Mouse (Mus musculus): ENCODE results near the gene Ufm1. TPM values are rescaled to one million over a fixed set of nuclear protein-coding genes. Genes with fewer than 3 reads are reported as not detected.
A peak's percentile ranks its signal among the peaks of the same experiment; 100 is the strongest.

Gene Ufm1
- polyA plus RNA-seq (2021): 107 TPM

- no peak for TF ChIP-seq CTCF (IDR thresholded peaks at IDR 0.05)
- ATAC-seq (peak; percentile 99), DNase-seq (ENCODE audit: low read depth, low spot score) (peak; percentile 96)
- H3K27me3 ChIP-seq: peaks cover 12% of the 10 kb centered on the region
- ChIA-PET CTCF (interaction anchor here (1.3 kb wide), 2 partner anchors 9 to 20 kb away, joined by 4 read pairs; no protein-coding TSS in a partner anchor), POLR2A (no interaction called here)
- in situ Hi-C loops (cut with MboI; ENCODE audit: low pct_unique_long_range_greater_than_20kb): loop anchor here (10.0 kb wide), 1 partner anchor 831 kb away; the partner anchor contains the start of gene Supt20
These were observed at the start of gene Ufm1 for GRCm38 (mm10) chr3:53863383-53864220. Ufm1 (minus strand) TSS chr3:53863830.

GRCm38 (mm10) chr3:53890619-53891540, 27.2 kb upstream of the Ufm1 start:
- ChIA-PET POLR2A (interaction anchor here (0.9 kb wide), 1 partner anchor 22 kb away, joined by 3 read pairs; no protein-coding TSS in a partner anchor), CTCF (no interaction called here)
- TF ChIP-seq CTCF (IDR thresholded peaks at IDR 0.05): no peak
- peaks cover 37% of the 10 kb centered on the region for H3K27me3 ChIP-seq
- ATAC-seq: no peak
- in situ Hi-C loops (cut with MboI; ENCODE audit: low pct_unique_long_range_greater_than_20kb): no loop called here
- no peak for DNase-seq (ENCODE audit: low read depth, low spot score)

GRCm38 (mm10) chr3:53871596-53871995, 8.0 kb upstream of the Ufm1 start:
- ChIA-PET POLR2A (no interaction called here), CTCF (no interaction called here)
- TF ChIP-seq CTCF (IDR thresholded peaks at IDR 0.05): no peak
- peaks cover 64% of the 10 kb centered on the region for H3K27me3 ChIP-seq
- DNase-seq (ENCODE audit: low read depth, low spot score) (no peak), ATAC-seq (no peak)
- in situ Hi-C loops (cut with MboI; ENCODE audit: low pct_unique_long_range_greater_than_20kb): no loop called here

- ATAC-seq (no peak), DNase-seq (ENCODE audit: low read depth, low spot score) (no peak)
- ChIA-PET POLR2A (no interaction called here), CTCF (no interaction called here)
- in situ Hi-C loops (cut with MboI; ENCODE audit: low pct_unique_long_range_greater_than_20kb): no loop called here
- H3K27me3 ChIP-seq: peaks cover 61% of the 10 kb centered on the region
- no peak for TF ChIP-seq CTCF (IDR thresholded peaks at IDR 0.05)
These were observed 6.9 kb upstream of the Ufm1 start for GRCm38 (mm10) chr3:53870482-53870881.

GRCm38 (mm10) chr3:53869263-53869662, 5.6 kb upstream of the Ufm1 start:
- peaks cover 52% of the 10 kb centered on the region for H3K27me3 ChIP-seq
- DNase-seq (ENCODE audit: low read depth, low spot score) (no peak), ATAC-seq (no peak)
- POLR2A ChIA-PET: no interaction called here
- TF ChIP-seq CTCF (IDR thresholded peaks at IDR 0.05): no peak
- in situ Hi-C loops (cut with MboI; ENCODE audit: low pct_unique_long_range_greater_than_20kb): loop anchor here (10.0 kb wide), 1 partner anchor 826 kb away; the partner anchor contains the start of gene Supt20
- CTCF ChIA-PET: no interaction called here

- peaks cover 43% of the 10 kb centered on the region for H3K27me3 ChIP-seq
- ATAC-seq (no peak), DNase-seq (ENCODE audit: low read depth, low spot score) (no peak)
- ChIA-PET CTCF (no interaction called here), POLR2A (no interaction called here)
- in situ Hi-C loops (cut with MboI; ENCODE audit: low pct_unique_long_range_greater_than_20kb): loop anchor here (10.0 kb wide), 1 partner anchor 827 kb away; the partner anchor contains the start of gene Supt20
- TF ChIP-seq CTCF (IDR thresholded peaks at IDR 0.05): no peak
These were observed 4.6 kb upstream of the Ufm1 start for GRCm38 (mm10) chr3:53868212-53868611.

GRCm38 (mm10) chr3:53854831-53855230, 8.8 kb downstream of the Ufm1 start:
- no peak for TF ChIP-seq CTCF (IDR thresholded peaks at IDR 0.05)
- CTCF ChIA-PET: interaction anchor here (1.3 kb wide), 1 partner anchor 8 kb away, joined by 4 read pairs; no protein-coding TSS in a partner anchor
- no peaks in the 10 kb centered on the region for H3K27me3 ChIP-seq
- ATAC-seq: no peak
- in situ Hi-C loops (cut with MboI; ENCODE audit: low pct_unique_long_range_greater_than_20kb): no loop called here
- no peak for DNase-seq (ENCODE audit: low read depth, low spot score)
- POLR2A ChIA-PET: no interaction called here

GRCm38 (mm10) chr3:53854261-53854660, 9.4 kb downstream of the Ufm1 start:
- TF ChIP-seq CTCF (IDR thresholded peaks at IDR 0.05): no peak
- no peak for DNase-seq (ENCODE audit: low read depth, low spot score)
- no peak for ATAC-seq
- no peaks in the 10 kb centered on the region for H3K27me3 ChIP-seq
- ChIA-PET POLR2A (no interaction called here), CTCF (interaction anchor here (1.3 kb wide), 1 partner anchor 8 kb away, joined by 4 read pairs; no protein-coding TSS in a partner anchor)
- in situ Hi-C loops (cut with MboI; ENCODE audit: low pct_unique_long_range_greater_than_20kb): no loop called here

- peaks cover 18% of the 10 kb centered on the region for H3K27me3 ChIP-seq
- in situ Hi-C loops (cut with MboI; ENCODE audit: low pct_unique_long_range_greater_than_20kb): no loop called here
- no peak for DNase-seq (ENCODE audit: low read depth, low spot score)
- no peak for TF ChIP-seq CTCF (IDR thresholded peaks at IDR 0.05)
- ChIA-PET POLR2A (no interaction called here), CTCF (interaction anchor here (0.7 to 0.8 kb wide), 2 partner anchors 10 to 83 kb away, joined by 3 read pairs; no protein-coding TSS in a partner anchor)
- no peak for ATAC-seq
These were observed 15.4 kb downstream of the Ufm1 start for GRCm38 (mm10) chr3:53848262-53848661.

- ChIA-PET CTCF (interaction anchor here (0.7 to 0.8 kb wide), 2 partner anchors 11 to 83 kb away, joined by 3 read pairs; no protein-coding TSS in a partner anchor), POLR2A (no interaction called here)
- no peak for TF ChIP-seq CTCF (IDR thresholded peaks at IDR 0.05)
- ATAC-seq: no peak
- H3K27me3 ChIP-seq: peaks cover 23% of the 10 kb centered on the region
- DNase-seq (ENCODE audit: low read depth, low spot score): no peak
- in situ Hi-C loops (cut with MboI; ENCODE audit: low pct_unique_long_range_greater_than_20kb): no loop called here
These were observed 15.9 kb downstream of the Ufm1 start for GRCm38 (mm10) chr3:53847726-53848125.

All from Patski (cell line).